Comparison of ENCODE assay signal across 9 mouse cellular contexts in the genomic region with DNA sequence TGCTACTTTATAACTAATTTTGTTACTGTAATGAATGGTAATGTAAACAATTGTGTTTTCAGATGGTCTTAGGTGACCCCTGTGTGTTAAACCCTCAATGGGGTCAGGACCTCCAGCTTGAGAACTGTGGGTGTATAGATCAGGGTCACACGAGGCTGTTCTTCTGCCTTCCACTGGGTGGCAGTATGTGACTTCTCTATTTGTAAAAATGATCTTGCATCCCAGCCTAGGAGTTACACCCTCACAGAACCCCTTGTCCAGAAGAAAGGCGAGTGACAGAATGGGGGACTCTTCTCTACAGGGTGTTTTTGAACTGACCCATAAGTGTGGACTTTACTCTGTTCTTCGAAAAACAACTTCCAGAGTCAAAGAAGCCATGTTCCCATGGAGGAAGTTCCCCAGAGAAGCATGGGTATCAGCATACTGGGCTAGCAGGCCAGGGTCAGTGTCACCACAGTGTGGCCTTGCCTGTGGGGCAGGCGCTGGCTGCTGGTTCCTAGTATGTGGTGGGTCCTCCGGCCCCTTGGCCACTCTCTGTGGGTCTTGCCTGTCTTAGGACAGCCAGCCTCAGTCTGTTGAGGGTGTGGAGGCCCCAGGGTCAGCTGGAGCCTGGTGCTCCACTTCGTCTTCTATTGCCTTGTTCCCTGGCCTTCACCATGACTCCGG. TPM values are rescaled to one million over a fixed set of nuclear protein-coding genes. Genes with fewer than 3 reads are reported as not detected.
DNase-seq lines count a peak whose midpoint lies in the region; ATAC-seq and TF ChIP-seq lines count a peak whose summit lies in the region.
"Had no signal": no experiment of that assay in that cellular context is flagged by ENCODE, and none has a peak within 500 bp of the region (broad histone marks: within the 10 kb centered on the region; RNA-seq: fewer than 3 reads in every experiment).

No protein-coding gene starts in this region.

- H3K9ac ChIP-seq in kidney, postnatal 0 days (ENCODE audit: low read depth, low read length): no peak overlapping the region
- H3K9ac ChIP-seq in limb, embryonic 11.5 days (ENCODE audit: low read length): no peak overlapping the region

- H3K4me1 ChIP-seq in kidney, postnatal 0 days (replicated peaks; ENCODE audit: insufficient read depth, low read length): no peaks in the 10 kb centered on the region
- peaks cover 37% of the 10 kb centered on the region for H3K4me1 ChIP-seq in E14TG2a.4 (replicated peaks; ENCODE audit: low read depth, low read length)
- no peaks in the 10 kb centered on the region for H3K4me1 ChIP-seq in limb, embryonic 11.5 days (ENCODE audit: control insufficient read depth, insufficient read depth, low read length)

- TF ChIP-seq CTCF in kidney, postnatal 0 days (IDR thresholded peaks at IDR 0.05; ENCODE audit: low read depth): peak; percentile 86
- peak; percentile 70 for TF ChIP-seq CTCF in E14TG2a.4 (conservative IDR thresholded peaks at IDR 0.05; ENCODE audit: low read length)

- H3K36me3 ChIP-seq in kidney, postnatal 0 days (ENCODE audit: insufficient read depth, low read length): peaks cover 40% of the 10 kb centered on the region
- peaks cover 97% of the 10 kb centered on the region for H3K36me3 ChIP-seq in E14TG2a.4 (ENCODE audit: insufficient read depth, low read length)
- H3K36me3 ChIP-seq in limb, embryonic 11.5 days (ENCODE audit: control insufficient read depth, insufficient read depth, low read length): peaks cover 12% of the 10 kb centered on the region; the same call in 1 of the 2 replicates

- no peak overlapping the region for H3K4me2 ChIP-seq in kidney, postnatal 0 days (ENCODE audit: low read length)
- H3K4me2 ChIP-seq in limb, embryonic 11.5 days (ENCODE audit: low read depth, severe bottlenecking): no peak overlapping the region

- no peaks in the 10 kb centered on the region for H3K27me3 ChIP-seq in kidney, postnatal 0 days (ENCODE audit: insufficient read depth, low read length)
- H3K27me3 ChIP-seq in E14TG2a.4 (ENCODE audit: insufficient read depth, low read length): no peaks in the 10 kb centered on the region
- H3K27me3 ChIP-seq in limb, embryonic 11.5 days (ENCODE audit: control insufficient read depth, insufficient read depth, low read length): no peaks in the 10 kb centered on the region

- H3K27ac ChIP-seq in kidney, postnatal 0 days: no peak overlapping the region
- H3K27ac ChIP-seq in limb, embryonic 11.5 days (replicated peaks; ENCODE audit: low read depth, low read length): no peak overlapping the region

- no peaks in the 10 kb centered on the region for H3K9me3 ChIP-seq in kidney, postnatal 0 days (replicated peaks; ENCODE audit: low read length)
- H3K9me3 ChIP-seq in E14TG2a.4 (ENCODE audit: low read length): no peaks in the 10 kb centered on the region
- no peaks in the 10 kb centered on the region for H3K9me3 ChIP-seq in limb, embryonic 11.5 days (ENCODE audit: control insufficient read depth, low read length)

- WGBS in kidney, postnatal 0 days: 69% methylated on average over 7 of the region's 7 CpGs
- WGBS in limb, embryonic 11.5 days: 70% methylated on average over 7 of the region's 7 CpGs

- DNase-seq in kidney, postnatal 0 days (ENCODE audit: low spot score): peak; percentile 77
- DNase-seq in kidney, adult 11 months: no peak
- peak; percentile 34 for DNase-seq in cerebellum, adult 11-12 months
- DNase-seq in limb, embryonic 11.5 days (ENCODE audit: low spot score): peak; percentile 65
- DNase-seq in retina, embryonic 14.5 days (ENCODE audit: low spot score): peak; percentile 88
- DNase-seq in urinary bladder, postnatal 4 days (ENCODE audit: low spot score in 2 of 2): no peak

- H3K4me3 ChIP-seq in kidney, postnatal 0 days (replicated peaks; ENCODE audit: low read depth, low read length): no peak overlapping the region
- H3K4me3 ChIP-seq in E14TG2a.4 (replicated peaks; ENCODE audit: low read length): no peak overlapping the region
- no peak overlapping the region for H3K4me3 ChIP-seq in limb, embryonic 11.5 days (ENCODE audit: low read depth, low read length)
- H3K4me3 ChIP-seq: myocyte had no signal

- no peak for ATAC-seq in kidney, postnatal 0 days (replicated peaks; ENCODE audit: low FRiP score, low read depth)
- peak; percentile 78 for ATAC-seq in granulocyte monocyte progenitor cell, adult 5-6 weeks (replicated peaks; ENCODE audit: poor library complexity, severe bottlenecking)
- no peak for ATAC-seq in limb, embryonic 11.5 days (ENCODE audit: insufficient number of reproducible peaks, low FRiP score, low TSS enrichment, low read depth)

RNA-seq across cellular contexts. Expression of a gene that starts 42.4 kb away (rescaled TPM):
- 30.7 and 32.3 TPM in 2 replicates for polyA plus RNA-seq in kidney, postnatal 0 days (2015; fragmentation: Nextera tagmentation; extraction: Ambion mirVana)
- 12.8 and 13.5 TPM in 2 replicates for total RNA-seq in granulocyte monocyte progenitor cell, adult 5-6 weeks (2014; fragmentation: Nextera tagmentation)
- 16.4 and 16.9 TPM in 2 replicates for total RNA-seq in granulocyte monocyte progenitor cell, adult 5-6 weeks (2017)
- 23.8 and 26.9 TPM in 2 replicates for polyA plus RNA-seq in limb, embryonic 11.5 days (2014; fragmentation: Nextera tagmentation; extraction: Ambion mirVana)

RNA-seq across cellular contexts. Expression of a gene that starts 51.1 kb away (rescaled TPM):
- polyA plus RNA-seq in kidney, postnatal 0 days (2015; fragmentation: Nextera tagmentation; extraction: Ambion mirVana): 23.5 and 26.3 TPM in 2 replicates
- total RNA-seq in granulocyte monocyte progenitor cell, adult 5-6 weeks (2014; fragmentation: Nextera tagmentation): 2.1 and 4.6 TPM in 2 replicates
- total RNA-seq in granulocyte monocyte progenitor cell, adult 5-6 weeks (2017): 2.5 and 3.2 TPM in 2 replicates
- 59.6 and 61.9 TPM in 2 replicates for polyA plus RNA-seq in limb, embryonic 11.5 days (2014; fragmentation: Nextera tagmentation; extraction: Ambion mirVana)

RNA-seq across cellular contexts. Expression of a gene that starts 52.7 kb away (rescaled TPM):
- polyA plus RNA-seq in kidney, postnatal 0 days (2015; fragmentation: Nextera tagmentation; extraction: Ambion mirVana): 12.3 and 14.0 TPM in 2 replicates
- total RNA-seq in granulocyte monocyte progenitor cell, adult 5-6 weeks (2014; fragmentation: Nextera tagmentation): 57.0 and 64.0 TPM in 2 replicates
- 24.3 and 47.2 TPM in 2 replicates for total RNA-seq in granulocyte monocyte progenitor cell, adult 5-6 weeks (2017)
- 13.9 and 17.5 TPM in 2 replicates for polyA plus RNA-seq in limb, embryonic 11.5 days (2014; fragmentation: Nextera tagmentation; extraction: Ambion mirVana)

Comparison
In these comparisons a context has a peak if more than half of its experiments do, and no peak if none do; other contexts are left out.
1. DNase-seq: peak in kidney, postnatal 0 days (single experiment), cerebellum, adult 11-12 months (single experiment), limb, embryonic 11.5 days (single experiment) and retina, embryonic 14.5 days (single experiment); none in kidney, adult 11 months (single experiment) and urinary bladder, postnatal 4 days (0 of 2).